Mouse (Mus musculus): Measurements from ENCODE around the gene Sclt1. TPM values are rescaled to one million over a fixed set of nuclear protein-coding genes. Genes with fewer than 3 reads are reported as not detected.
A peak's percentile ranks its signal among the peaks of the same experiment; 100 is the strongest.

The Sclt1 gene
- polyA plus RNA-seq, 1 experiment from 2014 or later = 22.4 TPM

DNA sequence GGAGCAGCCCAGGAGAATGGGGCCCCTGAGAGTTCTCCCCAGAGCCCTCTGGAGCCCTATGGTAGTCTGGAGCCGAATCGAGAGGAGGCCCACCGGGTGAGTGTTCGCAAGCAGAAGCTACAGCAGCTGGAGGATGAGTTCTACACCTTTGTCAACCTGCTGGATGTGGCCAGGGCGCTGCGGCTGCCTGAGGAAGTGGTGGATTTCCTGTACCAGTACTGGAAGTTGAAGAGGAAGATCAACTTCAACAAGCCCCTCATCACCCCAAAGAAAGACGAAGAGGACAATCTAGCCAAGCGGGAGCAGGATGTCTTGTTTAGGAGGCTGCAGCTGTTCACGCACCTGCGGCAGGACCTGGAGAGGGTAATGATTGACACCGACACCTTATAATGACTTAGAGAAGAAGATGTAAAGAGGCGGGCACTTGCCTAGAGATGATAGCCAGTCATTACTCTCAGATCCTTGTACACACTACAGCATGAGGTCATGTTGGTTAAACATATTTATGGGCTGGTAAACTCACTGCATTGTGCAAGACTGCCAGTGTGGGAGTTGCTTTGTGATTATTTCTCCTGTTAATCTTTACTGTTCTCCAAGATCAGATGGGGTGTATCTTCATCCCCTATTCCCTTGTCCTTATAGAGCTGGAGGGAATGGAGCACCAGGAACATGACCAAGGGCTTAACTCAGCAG lies 137.5 kb downstream of the Sclt1 start:
- H3K4me3 ChIP-seq = no peak overlapping the region
- 89% methylated on average over 12 of the region's 12 CpGs for WGBS
- no peak for DNase-seq (ENCODE audit: low spot score)
- peaks cover 78% of the 10 kb centered on the region for H3K36me3 ChIP-seq
- no peaks in the 10 kb centered on the region for H3K27me3 ChIP-seq (ENCODE audit: low read depth, poor library complexity, severe bottlenecking)
- H3K9me3 ChIP-seq (replicated peaks) = no peaks in the 10 kb centered on the region
- H3K4me1 ChIP-seq = peaks cover 16% of the 10 kb centered on the region
- H3K27ac ChIP-seq (replicated peaks) = no peak overlapping the region

GRCm38 (mm10) chr3:41603470-41604019 lies 138.8 kb downstream of the Sclt1 start:
- no peaks in the 10 kb centered on the region for H3K27me3 ChIP-seq (ENCODE audit: low read depth, poor library complexity, severe bottlenecking)
- H3K27ac ChIP-seq (replicated peaks) = peak overlapping the region; percentile 10; the same call in 1 of the 2 replicates
- DNase-seq (ENCODE audit: low spot score) = no peak
- whole genome bisulfite sequencing = 37% methylated on average over 5 of the region's 5 CpGs
- H3K4me3 ChIP-seq = no peak overlapping the region
- no peaks in the 10 kb centered on the region for H3K9me3 ChIP-seq (replicated peaks)
- peaks cover 78% of the 10 kb centered on the region for H3K36me3 ChIP-seq
- peaks cover 20% of the 10 kb centered on the region for H3K4me1 ChIP-seq

DNA sequence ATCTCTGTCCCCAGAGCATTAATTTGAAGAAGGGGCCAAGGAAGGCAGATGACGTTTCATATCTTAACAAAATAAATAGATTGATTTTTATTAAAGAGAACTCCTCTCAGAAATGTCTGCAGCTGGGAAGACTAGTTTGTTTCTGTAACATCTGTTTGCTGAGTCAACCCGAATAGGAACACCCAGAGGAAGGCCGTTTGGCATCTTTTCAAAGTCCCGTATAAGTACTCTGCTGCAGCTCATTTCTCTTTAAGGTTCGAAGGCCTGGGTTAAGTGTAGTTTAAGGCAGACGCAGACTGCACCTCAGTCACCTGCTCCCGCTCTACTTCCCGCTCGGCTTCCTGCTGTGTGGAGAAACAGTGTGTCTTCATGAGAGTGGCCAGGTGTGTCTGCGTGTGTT lies 139.4 kb downstream of the Sclt1 start:
- no peak for DNase-seq (ENCODE audit: low spot score)
- Histone ChIP-seq H3K27ac (replicated peaks) (no peak overlapping the region), H3K36me3 (peaks cover 82% of the 10 kb centered on the region), H3K27me3 (ENCODE audit: low read depth, poor library complexity, severe bottlenecking) (no peaks in the 10 kb centered on the region), H3K9me3 (replicated peaks) (no peaks in the 10 kb centered on the region), H3K4me3 (no peak overlapping the region), H3K4me1 (peaks cover 20% of the 10 kb centered on the region)
- 63% methylated on average over 10 of the region's 10 CpGs for WGBS

DNA sequence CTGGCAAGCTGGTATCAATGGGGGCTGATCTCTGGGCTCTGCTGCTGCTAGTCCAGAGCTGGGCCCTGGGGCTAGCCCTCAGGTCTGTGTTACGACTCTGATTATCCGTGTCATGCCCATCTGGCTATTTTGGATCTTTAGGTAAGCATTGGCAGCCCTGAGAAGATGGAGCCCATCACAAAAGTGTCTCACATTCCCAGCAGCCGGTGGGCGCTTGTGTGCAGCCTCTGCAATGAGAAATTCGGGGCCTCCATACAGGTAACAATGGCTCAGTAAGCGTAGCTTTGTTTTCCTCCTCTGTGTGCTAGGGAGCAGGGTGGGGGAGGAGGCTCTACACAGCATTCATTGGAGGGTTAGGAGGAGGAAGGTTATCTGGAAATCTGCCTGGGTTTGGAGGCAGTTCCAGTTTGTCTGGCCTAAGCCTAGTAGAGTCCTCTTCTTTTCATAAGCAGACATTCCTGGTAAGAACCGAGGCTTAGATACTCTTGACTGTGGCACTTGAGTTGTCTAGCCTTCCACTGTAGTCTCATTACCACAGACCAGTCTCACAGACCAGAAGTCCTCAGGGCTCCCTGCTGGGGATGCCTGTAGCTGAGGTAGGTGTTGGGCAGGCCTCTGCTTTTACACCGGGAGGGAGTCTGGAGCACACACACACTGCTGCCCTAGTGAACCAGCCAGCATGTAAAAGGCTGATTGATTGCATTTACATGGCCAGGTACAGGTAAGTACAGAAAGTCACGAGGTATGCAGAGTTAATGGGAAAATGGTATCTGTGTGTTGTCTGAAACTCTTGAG lies 140.9 kb downstream of the Sclt1 start:
- H3K27me3 ChIP-seq (ENCODE audit: low read depth, poor library complexity, severe bottlenecking) = no peaks in the 10 kb centered on the region
- H3K9me3 ChIP-seq (replicated peaks) = no peaks in the 10 kb centered on the region
- WGBS = 83% methylated on average over 9 of the region's 9 CpGs
- DNase-seq (ENCODE audit: low spot score) = no peak
- no peak overlapping the region for H3K4me3 ChIP-seq
- H3K4me1 ChIP-seq = peaks cover 20% of the 10 kb centered on the region
- no peak overlapping the region for H3K27ac ChIP-seq (replicated peaks)
- peaks cover 82% of the 10 kb centered on the region for H3K36me3 ChIP-seq

DNA sequence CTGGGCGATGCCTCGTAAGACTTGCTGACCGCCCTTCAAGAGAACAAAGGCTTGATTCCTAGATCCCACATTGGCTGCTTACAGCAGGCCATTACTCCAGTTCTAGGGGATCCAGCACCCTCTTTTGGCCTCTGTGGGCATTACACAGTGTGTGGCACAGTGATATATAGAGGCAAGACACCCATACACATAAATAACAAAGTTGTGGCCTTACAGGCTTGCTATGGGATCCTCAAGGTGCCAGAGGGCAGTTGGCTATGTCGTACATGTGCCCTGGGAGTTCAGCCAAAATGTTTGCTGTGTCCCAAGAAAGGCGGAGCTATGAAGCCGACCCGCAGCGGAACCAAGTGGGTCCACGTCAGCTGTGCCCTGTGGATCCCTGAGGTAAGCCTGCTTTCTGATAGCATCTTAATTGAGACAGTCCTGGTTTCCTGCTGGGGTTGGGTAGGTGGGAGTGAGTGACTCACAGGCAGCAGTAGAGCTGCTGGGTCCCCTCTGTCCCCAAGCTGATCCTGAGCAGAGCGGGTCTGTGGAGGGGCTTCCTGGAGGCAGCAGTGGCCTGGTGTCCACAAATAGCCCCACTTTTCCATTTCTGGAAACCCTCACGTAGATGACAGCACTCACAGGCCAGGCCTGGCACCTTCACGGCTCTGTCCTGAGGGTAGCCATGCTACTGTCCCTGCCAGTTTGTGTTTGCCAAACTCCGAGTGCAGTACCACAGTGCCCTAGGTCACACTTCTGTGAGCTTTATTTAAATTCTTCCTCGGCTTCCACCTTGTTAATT lies 142.3 kb downstream of the Sclt1 start:
- Histone ChIP-seq H3K27me3 (ENCODE audit: low read depth, poor library complexity, severe bottlenecking) (no peaks in the 10 kb centered on the region), H3K4me1 (peaks cover 20% of the 10 kb centered on the region), H3K9me3 (replicated peaks) (no peaks in the 10 kb centered on the region), H3K27ac (replicated peaks) (peak overlapping the region; percentile 55), H3K4me3 (no peak overlapping the region), H3K36me3 (peaks cover 82% of the 10 kb centered on the region)
- DNase-seq (ENCODE audit: low spot score) = peak; percentile 35
- 88% methylated on average over 14 of the region's 14 CpGs for WGBS

GRCm38 (mm10) chr3:41599226-41599625 lies 143.1 kb downstream of the Sclt1 start:
- WGBS = 91% methylated on average over 10 of the region's 10 CpGs
- no peak for DNase-seq (ENCODE audit: low spot score)
- H3K36me3 ChIP-seq = peaks cover 82% of the 10 kb centered on the region
- no peaks in the 10 kb centered on the region for H3K9me3 ChIP-seq (replicated peaks)
- H3K27me3 ChIP-seq (ENCODE audit: low read depth, poor library complexity, severe bottlenecking) = no peaks in the 10 kb centered on the region
- no peak overlapping the region for H3K4me3 ChIP-seq
- H3K4me1 ChIP-seq = peaks cover 17% of the 10 kb centered on the region
- H3K27ac ChIP-seq (replicated peaks) = peak overlapping the region; percentile 55

- H3K4me1 ChIP-seq = peaks cover 9% of the 10 kb centered on the region
- H3K9me3 ChIP-seq (replicated peaks) = no peaks in the 10 kb centered on the region
- no peaks in the 10 kb centered on the region for H3K27me3 ChIP-seq (ENCODE audit: low read depth, poor library complexity, severe bottlenecking)
- no peak for DNase-seq (ENCODE audit: low spot score)
- no peak overlapping the region for H3K27ac ChIP-seq (replicated peaks)
- H3K4me3 ChIP-seq = no peak overlapping the region
- WGBS = 84% methylated on average over 9 of the region's 9 CpGs
- H3K36me3 ChIP-seq = peaks cover 85% of the 10 kb centered on the region
These were observed 143.9 kb downstream of the Sclt1 start for GRCm38 (mm10) chr3:41598412-41598811.

- Histone ChIP-seq H3K27me3 (ENCODE audit: low read depth, poor library complexity, severe bottlenecking) (no peaks in the 10 kb centered on the region), H3K9me3 (replicated peaks) (no peaks in the 10 kb centered on the region), H3K36me3 (peaks cover 95% of the 10 kb centered on the region), H3K4me3 (no peak overlapping the region), H3K4me1 (peaks cover 4% of the 10 kb centered on the region; the same call in 1 of the 2 replicates), H3K27ac (replicated peaks) (no peak overlapping the region)
- no peak for DNase-seq (ENCODE audit: low spot score)
- WGBS = 94% methylated on average over 8 of the region's 8 CpGs
These were observed 145.3 kb downstream of the Sclt1 start for GRCm38 (mm10) chr3:41597036-41597435.

DNA sequence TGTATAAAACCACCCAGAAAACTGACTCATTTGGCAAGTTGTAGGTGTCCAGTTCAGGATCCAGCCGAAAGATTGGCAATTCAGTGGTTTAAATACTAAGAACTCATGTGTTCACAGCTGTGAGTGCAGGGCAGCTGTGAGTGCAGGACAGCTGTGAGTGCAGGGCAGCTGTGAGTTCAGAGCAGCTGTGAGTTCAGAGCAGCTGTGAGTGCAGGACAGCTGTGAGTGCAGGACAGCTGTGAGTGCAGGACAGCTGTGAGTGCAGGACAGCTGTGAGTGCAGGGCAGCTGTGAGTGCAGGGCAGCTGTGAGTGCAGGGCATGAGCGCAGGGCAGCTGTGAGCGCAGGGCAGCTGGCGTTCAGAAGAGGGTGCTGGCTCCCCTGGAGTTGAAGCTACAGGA lies 147.3 kb downstream of the Sclt1 start:
- no peaks in the 10 kb centered on the region for H3K27me3 ChIP-seq (ENCODE audit: low read depth, poor library complexity, severe bottlenecking)
- WGBS = 94% methylated on average over 4 of the region's 4 CpGs
- DNase-seq (ENCODE audit: low spot score) = no peak
- no peak overlapping the region for H3K27ac ChIP-seq (replicated peaks)
- H3K36me3 ChIP-seq = peaks cover 99% of the 10 kb centered on the region
- peaks cover 4% of the 10 kb centered on the region; the same call in 1 of the 2 replicates for H3K4me1 ChIP-seq
- H3K9me3 ChIP-seq (replicated peaks) = no peaks in the 10 kb centered on the region
- H3K4me3 ChIP-seq = no peak overlapping the region

DNA sequence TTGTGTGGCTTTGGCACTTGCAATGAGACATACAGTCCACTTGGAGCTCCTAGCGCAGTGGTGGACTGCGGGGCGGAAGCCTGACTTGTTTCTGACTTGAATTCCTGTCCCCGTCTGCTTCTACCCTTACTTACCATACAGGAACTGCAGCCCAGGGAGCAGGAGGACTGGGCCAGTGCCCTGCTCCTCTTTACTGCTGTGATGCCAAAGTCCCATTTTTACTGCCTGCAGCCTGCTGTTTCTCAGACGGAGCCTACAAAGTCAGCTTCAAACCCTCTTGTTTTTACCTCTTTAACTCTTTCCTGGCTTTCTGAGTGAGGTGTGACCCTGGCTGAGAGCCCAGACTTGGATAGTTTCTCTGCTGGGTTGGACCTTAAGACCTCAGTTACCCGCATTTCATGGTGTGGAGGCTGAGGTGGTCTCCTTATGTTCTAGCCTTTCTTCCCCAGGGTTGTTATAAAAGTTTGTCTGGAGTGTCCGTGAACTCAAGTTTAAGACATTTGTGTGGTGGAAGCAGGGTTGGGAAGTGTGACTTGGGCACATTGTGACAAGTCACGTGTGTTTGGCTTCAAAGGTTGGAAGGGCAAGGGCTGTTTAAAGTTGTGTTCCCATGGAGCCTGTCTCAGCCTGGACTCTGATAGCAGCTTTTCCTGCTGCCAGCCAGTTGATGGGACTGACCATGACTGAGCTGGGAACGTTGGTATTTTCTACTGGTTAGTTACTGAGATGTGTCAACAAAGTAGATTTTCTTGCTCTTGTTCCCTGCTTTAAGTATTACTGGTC lies 148.0 kb downstream of the Sclt1 start:
- peaks cover 99% of the 10 kb centered on the region for H3K36me3 ChIP-seq
- DNase-seq (ENCODE audit: low spot score) = no peak
- WGBS = 89% methylated on average over 9 of the region's 9 CpGs

DNA sequence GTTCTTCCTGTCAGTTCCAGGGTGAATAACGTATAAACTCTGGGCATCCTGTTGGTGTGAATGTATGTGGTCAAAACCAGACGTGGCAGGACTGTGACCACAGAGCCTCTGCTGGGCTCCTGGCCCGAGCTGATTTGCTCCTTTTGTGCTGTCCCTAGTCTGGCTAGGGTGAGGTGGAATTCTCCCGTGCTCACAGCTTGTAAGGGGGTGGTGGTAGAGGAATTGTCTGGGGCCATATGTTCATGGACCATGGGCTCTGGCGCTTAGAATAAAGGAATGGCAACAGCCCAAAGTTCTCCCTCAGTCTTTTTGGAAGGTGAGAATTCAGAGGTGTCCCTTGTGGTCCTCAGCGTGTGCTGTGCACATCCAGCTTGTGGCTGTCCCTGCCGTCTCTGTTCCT lies 149.5 kb downstream of the Sclt1 start:
- no peaks in the 10 kb centered on the region for H3K4me1 ChIP-seq
- WGBS = 84% methylated on average over 7 of the region's 7 CpGs
- no peak overlapping the region for H3K4me3 ChIP-seq
- H3K9me3 ChIP-seq (replicated peaks) = no peaks in the 10 kb centered on the region
- no peak overlapping the region for H3K27ac ChIP-seq (replicated peaks)
- H3K36me3 ChIP-seq = peaks cover 95% of the 10 kb centered on the region
- H3K27me3 ChIP-seq (ENCODE audit: low read depth, poor library complexity, severe bottlenecking) = no peaks in the 10 kb centered on the region
- no peak for DNase-seq (ENCODE audit: low spot score)

More for the DNA sequence above, 148.0 kb downstream of the Sclt1 start:
- no peaks in the 10 kb centered on the region for H3K9me3 ChIP-seq (replicated peaks)
- 0 out of 2 replicates have a peak, but pooled peaks cover under 1% of the 10 kb centered on the region for H3K4me1 ChIP-seq
- no peak overlapping the region for H3K27ac ChIP-seq (replicated peaks)
- H3K27me3 ChIP-seq (ENCODE audit: low read depth, poor library complexity, severe bottlenecking) = no peaks in the 10 kb centered on the region
- H3K4me3 ChIP-seq = no peak overlapping the region
